Mouse (Mus musculus) heart, embryonic 16.5 days (tissue): ENCODE results near the gene Exoc3l4. TPM values are rescaled to one million over a fixed set of nuclear protein-coding genes. Genes with fewer than 3 reads are reported as not detected.
A peak's percentile ranks its signal among the peaks of the same experiment; 100 is the strongest.

Source experiments
- ATAC-seq: fragments of 200-750 bp; cut with Nextera tagmentation; replicated peaks from 2 replicates; pipeline ENCODE4 v1.8.0; 2017; ENCODE audit warnings: moderate number of reproducible peaks; ENCODE audit not compliant: insufficient read depth, low FRiP score; ENCODE audit errors: extremely low read depth
- H3K27ac ChIP-seq: fragments of 300-500 bp; sonication (generic); 2 replicates; pipeline ENCODE4 v1.5.1; 2014; ENCODE audit warnings: mild to moderate bottlenecking, low read length, control low read depth, moderate library complexity
- H3K27me3 ChIP-seq: fragments of 300-500 bp; sonication (generic); 2 replicates; pipeline ENCODE4 v1.6.1; 2014; ENCODE audit warnings: low read length, mixed read lengths; ENCODE audit not compliant: control insufficient read depth, insufficient read depth
- H3K36me3 ChIP-seq: fragments of 300-500 bp; sonication (generic); 2 replicates; pipeline ENCODE4 v1.6.1; 2014; ENCODE audit not compliant: control insufficient read depth, insufficient read depth
- H3K4me1 ChIP-seq: fragments of 300-500 bp; sonication (generic); 2 replicates; pipeline ENCODE4 v1.6.1; 2014; ENCODE audit warnings: low read length, mixed read lengths; ENCODE audit not compliant: control insufficient read depth, insufficient read depth
- H3K4me2 ChIP-seq: fragments of 300-500 bp; sonication (generic); 2 replicates; pipeline ENCODE4 v1.6.1; 2014; ENCODE audit warnings: low read depth, mild to moderate bottlenecking, control low read depth, low read length
- H3K4me3 ChIP-seq: fragments of 300-500 bp; sonication (generic); 2 replicates; pipeline ENCODE4 v1.5.1; 2014; ENCODE audit warnings: mild to moderate bottlenecking, control low read depth, low read length
- H3K9ac ChIP-seq: fragments of 300-500 bp; sonication (generic); 2 replicates; pipeline ENCODE4 v1.6.1; 2014; ENCODE audit warnings: low read length, control low read depth
- H3K9me3 ChIP-seq: fragments of 300-500 bp; sonication (generic); replicated peaks from 2 replicates; pipeline ENCODE4 v1.6.1; 2016; ENCODE audit warnings: low read length; ENCODE audit not compliant: control insufficient read depth
- WGBS: fragments of 180-500 bp; shearing (Covaris S2); extraction: QIAGEN DNeasy Blood & Tissue Kit; methylation state at CpG from one replicate; pipeline ENCODE4 v1.1.7; 2014; 5-methylcytosine and 5-hydroxymethylcytosine counted together
- polyA plus RNA-seq: library from polyadenylated mRNA; unstranded; fragments of >200 nt; fragmentation: Nextera tagmentation; extraction: Ambion mirVana; gene quantifications from 2 replicates; pipeline ENCODE4 v1.2.1, GENCODE M21; 2015

Gene Exoc3l4
- polyA plus RNA-seq, 1 experiment from 2014 or later, result 14.9 TPM

DNA sequence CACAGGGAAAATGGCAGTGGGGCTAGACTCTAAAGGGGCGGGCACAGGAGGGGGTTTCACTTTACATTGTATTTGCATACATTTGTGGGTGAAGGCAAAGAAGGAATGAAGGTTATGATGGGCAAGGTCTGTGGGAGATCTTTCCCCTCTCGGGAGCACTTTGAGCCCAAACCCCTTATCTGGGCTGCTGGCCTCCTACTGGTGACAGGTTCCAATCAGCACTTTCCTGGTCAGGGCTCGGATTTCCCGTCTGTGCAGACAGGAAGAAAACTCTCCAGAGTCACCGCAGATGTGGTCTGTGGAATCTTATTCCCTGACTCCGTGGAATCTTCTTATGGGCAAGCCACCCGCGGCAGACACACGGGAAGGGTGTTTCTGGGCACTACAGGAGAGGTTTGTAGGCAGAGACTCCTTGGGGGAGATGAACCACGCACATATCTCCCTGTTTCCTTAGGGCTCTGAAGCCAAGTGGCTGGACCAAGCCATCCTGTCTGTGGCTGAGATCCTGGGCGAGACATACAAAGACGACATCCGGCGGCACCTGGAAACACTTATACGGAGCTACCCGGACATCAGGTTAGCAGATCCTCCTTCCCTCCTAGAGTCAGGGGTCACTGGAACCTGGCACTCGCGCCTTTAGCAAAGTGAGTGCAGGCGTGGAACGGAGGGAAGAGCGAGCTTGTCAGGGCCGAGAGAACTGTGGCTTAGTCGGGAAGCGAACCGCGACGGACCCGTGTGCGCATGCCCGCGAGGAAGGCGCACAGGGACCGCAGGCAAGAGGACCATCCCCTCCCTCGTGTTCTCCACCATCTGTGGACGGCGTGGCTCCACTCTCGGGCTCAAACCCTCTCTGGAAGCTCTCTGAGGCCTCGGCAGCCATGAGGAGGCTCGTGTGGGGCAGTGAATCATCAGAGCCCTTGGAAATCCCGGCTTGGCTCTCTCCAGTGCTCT, 12.4 kb downstream of the Exoc3l4 start:
- Histone ChIP-seq H3K27me3 (peaks cover 49% of the 10 kb centered on the region), H3K9me3 (no peaks in the 10 kb centered on the region), H3K36me3 (no peaks in the 10 kb centered on the region), H3K4me1 (peaks cover 43% of the 10 kb centered on the region), H3K27ac (peak overlapping the region; percentile 70), H3K4me2 (peak overlapping the region; percentile 91), H3K4me3 (peak overlapping the region; percentile 55), H3K9ac (peak overlapping the region; percentile 73)
- ATAC-seq, result no peak
- WGBS, result under 1% methylated on average over 40 of the region's 40 CpGs

- no peaks in the 10 kb centered on the region for H3K9me3 ChIP-seq
- H3K4me2 ChIP-seq, result peak overlapping the region; percentile 91
- H3K4me1 ChIP-seq, result peaks cover 47% of the 10 kb centered on the region
- peak overlapping the region; percentile 70 for H3K27ac ChIP-seq
- H3K36me3 ChIP-seq, result no peaks in the 10 kb centered on the region
- peak overlapping the region; percentile 55 for H3K4me3 ChIP-seq
- no peak; the same call in 1 of the 2 replicates for ATAC-seq
- WGBS, result 13% methylated on average over 27 of the region's 27 CpGs
- peak overlapping the region; percentile 73 for H3K9ac ChIP-seq
- peaks cover 40% of the 10 kb centered on the region for H3K27me3 ChIP-seq
Measured at GRCm38 (mm10) chr12:111430049-111430867, 13.4 kb downstream of the Exoc3l4 start.

DNA sequence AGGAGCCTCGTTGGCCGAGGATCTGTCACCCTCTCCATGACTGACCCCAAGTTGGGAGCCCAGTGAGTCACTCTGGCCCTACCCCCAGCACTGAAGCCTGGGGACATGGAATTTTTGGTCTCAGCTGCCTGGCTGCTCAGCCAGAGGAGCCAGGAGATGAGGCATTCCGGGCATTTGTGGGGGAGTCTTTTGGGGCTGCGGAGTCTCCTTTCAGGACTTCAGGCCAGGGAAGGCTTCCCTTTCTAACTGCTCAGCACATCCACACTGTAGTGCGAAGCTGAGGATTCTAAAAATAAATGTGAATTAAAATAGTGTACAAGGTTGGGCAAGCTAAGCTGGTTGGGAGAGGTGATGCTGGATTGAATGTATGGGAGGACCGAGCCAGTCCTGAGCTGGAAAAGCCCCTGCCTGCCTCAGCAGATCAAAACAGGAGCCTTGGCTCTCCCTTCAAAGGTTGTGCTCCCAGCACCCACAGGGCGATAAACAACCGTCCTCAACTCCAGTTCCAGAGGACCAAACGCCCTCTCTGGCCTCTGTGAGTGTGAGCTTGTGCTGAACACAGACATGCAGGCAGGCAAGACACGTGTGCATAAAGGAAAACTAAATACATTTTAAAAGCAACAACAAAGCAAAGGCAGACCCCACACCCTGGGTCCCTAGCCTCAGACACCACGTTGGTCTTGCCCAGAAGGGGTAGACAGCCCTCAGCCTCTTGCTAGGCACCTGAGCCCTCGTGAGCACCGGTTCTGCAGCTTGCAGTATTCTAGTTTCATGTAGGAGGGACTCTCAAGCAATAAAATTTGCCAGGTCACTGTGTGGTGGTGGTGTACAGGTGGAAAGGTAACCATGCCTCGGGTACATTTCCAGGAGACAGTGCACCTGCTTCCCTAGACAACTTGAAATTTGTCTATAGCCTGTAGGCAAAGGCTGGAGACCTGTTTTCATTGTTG, 14.3 kb downstream of the Exoc3l4 start:
- Histone ChIP-seq H3K27ac (peak overlapping the region; percentile 38), H3K27me3 (peaks cover 38% of the 10 kb centered on the region), H3K4me3 (no peak overlapping the region), H3K36me3 (no peaks in the 10 kb centered on the region), H3K4me1 (peaks cover 42% of the 10 kb centered on the region), H3K9ac (peak overlapping the region; percentile 9; the same call in 1 of the 2 replicates), H3K9me3 (no peaks in the 10 kb centered on the region), H3K4me2 (peak overlapping the region; percentile 91; the same call in 1 of the 2 replicates)
- 41% methylated on average over 14 of the region's 14 CpGs for WGBS
- ATAC-seq, result no peak

GRCm38 (mm10) chr12:111432097-111432496, 15.3 kb downstream of the Exoc3l4 start:
- WGBS, result 35% methylated on average over 4 of the region's 4 CpGs
- H3K9me3 ChIP-seq, result no peaks in the 10 kb centered on the region
- no peaks in the 10 kb centered on the region for H3K36me3 ChIP-seq
- peaks cover 45% of the 10 kb centered on the region for H3K4me1 ChIP-seq
- H3K9ac ChIP-seq, result no peak overlapping the region
- peak overlapping the region; percentile 74 for H3K27ac ChIP-seq
- ATAC-seq, result no peak
- H3K4me2 ChIP-seq, result no peak overlapping the region
- no peak overlapping the region for H3K4me3 ChIP-seq
- H3K27me3 ChIP-seq, result peaks cover 41% of the 10 kb centered on the region

DNA sequence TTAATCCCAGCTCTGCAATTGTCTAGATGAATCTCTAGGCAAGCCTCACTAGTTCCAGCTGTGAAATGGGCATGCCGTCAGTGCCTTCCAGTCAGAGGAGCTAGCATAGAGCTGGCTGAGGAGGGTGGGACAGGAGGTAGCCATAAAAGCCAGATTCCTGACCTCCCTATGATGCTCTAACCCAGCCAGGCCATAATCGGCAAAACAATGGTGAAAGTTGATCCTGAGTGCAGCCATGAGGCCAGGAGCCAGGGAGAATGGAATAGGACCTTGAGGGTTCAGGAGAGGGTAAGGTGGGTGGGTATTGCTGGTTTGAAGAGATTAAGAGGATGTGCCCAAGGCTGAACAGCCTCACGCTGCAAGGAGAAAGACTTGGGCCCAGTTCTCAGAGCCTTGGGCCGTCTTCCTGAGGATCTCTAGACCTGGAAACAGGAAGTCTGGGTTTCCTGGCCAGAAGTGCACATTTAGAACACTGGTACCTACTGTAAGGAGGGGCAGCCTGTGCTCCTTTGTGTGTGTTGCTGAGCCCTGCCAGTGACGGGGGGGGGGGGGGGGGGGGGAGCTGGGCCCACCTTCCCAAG, 16.0 kb downstream of the Exoc3l4 start:
- Histone ChIP-seq H3K27me3 (peaks cover 36% of the 10 kb centered on the region), H3K4me1 (peaks cover 45% of the 10 kb centered on the region), H3K27ac (peak overlapping the region; percentile 74), H3K36me3 (no peaks in the 10 kb centered on the region), H3K9ac (no peak overlapping the region), H3K4me3 (no peak overlapping the region), H3K4me2 (no peak overlapping the region), H3K9me3 (no peaks in the 10 kb centered on the region)
- no peak for ATAC-seq
- WGBS, result 74% methylated on average over 4 of the region's 5 CpGs

- ATAC-seq, result no peak
- H3K36me3 ChIP-seq, result no peaks in the 10 kb centered on the region
- H3K9ac ChIP-seq, result no peak overlapping the region
- H3K4me1 ChIP-seq, result peaks cover 36% of the 10 kb centered on the region
- H3K4me2 ChIP-seq, result no peak overlapping the region
- H3K4me3 ChIP-seq, result no peak overlapping the region
- H3K27me3 ChIP-seq, result peaks cover 27% of the 10 kb centered on the region
- WGBS, result 39% methylated on average over 7 of the region's 7 CpGs
- H3K27ac ChIP-seq, result peak overlapping the region; percentile 10
- H3K9me3 ChIP-seq, result no peaks in the 10 kb centered on the region
Measured at GRCm38 (mm10) chr12:111434164-111434744, 17.4 kb downstream of the Exoc3l4 start.

GRCm38 (mm10) chr12:111434745-111435327, 18.0 kb downstream of the Exoc3l4 start:
- H3K27me3 ChIP-seq, result peaks cover 28% of the 10 kb centered on the region
- H3K4me1 ChIP-seq, result peaks cover 35% of the 10 kb centered on the region

More at GRCm38 (mm10) chr12:111434745-111435327, 18.0 kb downstream of the Exoc3l4 start:
- ATAC-seq, result peak; percentile 38
- Histone ChIP-seq H3K36me3 (no peaks in the 10 kb centered on the region), H3K4me3 (no peak overlapping the region), H3K27ac (peak overlapping the region; percentile 10), H3K9me3 (no peaks in the 10 kb centered on the region), H3K4me2 (no peak overlapping the region), H3K9ac (no peak overlapping the region)
- WGBS, result 21% methylated on average over 8 of the region's 8 CpGs
